Mouse (Mus musculus): ENCODE data around the gene Treh.

- TF ChIP-seq POLR2A (IDR thresholded peaks at IDR 0.05; ENCODE audit: insufficient read depth, low read depth, low read length) (no peak), CTCF (IDR thresholded peaks at IDR 0.05; ENCODE audit: insufficient read depth, low read depth, low read length) (no peak)
Observed at GRCm38 (mm10) chr9:44723521-44724041, 50.5 kb downstream of the Treh start.
